Mouse (Mus musculus) hindbrain, embryonic 16.5 days (tissue): Measurements from ENCODE around the gene Pknox2. TPM values are rescaled to one million over a fixed set of nuclear protein-coding genes. Genes with fewer than 3 reads are reported as not detected.

Source experiments
- ATAC-seq: fragments of 200-750 bp; cut with Nextera tagmentation; 2 replicates; pipeline ENCODE4 v1.8.0; 2017; ENCODE audit warnings: moderate TSS enrichment, moderate library complexity
- H3K27ac ChIP-seq: fragments of 300-500 bp; sonication (generic); 2 replicates; pipeline ENCODE4 v1.5.1; 2014; ENCODE audit warnings: low read depth, mild to moderate bottlenecking, control low read depth, low read length, moderate library complexity
- H3K27me3 ChIP-seq: fragments of 300-500 bp; sonication (generic); replicated peaks from 2 replicates; pipeline ENCODE4 v1.6.1; 2014; ENCODE audit warnings: low read length; ENCODE audit not compliant: control insufficient read depth, insufficient read depth
- H3K36me3 ChIP-seq: fragments of 300-500 bp; sonication (generic); 2 replicates; pipeline ENCODE4 v1.6.1; 2014; ENCODE audit warnings: mild to moderate bottlenecking, low read length, moderate library complexity, mixed read lengths; ENCODE audit not compliant: control insufficient read depth, insufficient read depth
- H3K4me1 ChIP-seq: fragments of 300-500 bp; sonication (generic); 2 replicates; pipeline ENCODE4 v1.6.1; 2014; ENCODE audit warnings: low read depth, low read length; ENCODE audit not compliant: control insufficient read depth, insufficient read depth
- H3K4me2 ChIP-seq: fragments of 300-500 bp; sonication (generic); 2 replicates; pipeline ENCODE4 v1.6.1; 2014; ENCODE audit warnings: mild to moderate bottlenecking, low read length, control low read depth, moderate library complexity
- H3K4me3 ChIP-seq: fragments of 300-500 bp; sonication (generic); 2 replicates; pipeline ENCODE4 v1.5.1; 2014; ENCODE audit warnings: mild to moderate bottlenecking, low read length, control low read depth, moderate library complexity
- H3K9ac ChIP-seq: fragments of 300-500 bp; sonication (generic); 2 replicates; pipeline ENCODE4 v1.6.1; 2014; ENCODE audit warnings: low read depth, mild to moderate bottlenecking, control low read depth, low read length, moderate library complexity
- H3K9me3 ChIP-seq: fragments of 300-500 bp; sonication (generic); 2 replicates; pipeline ENCODE4 v1.6.1; 2014; ENCODE audit warnings: mild to moderate bottlenecking, low read length, moderate library complexity; ENCODE audit not compliant: control insufficient read depth
- WGBS: fragments of 180-500 bp; shearing (Covaris S2); extraction: QIAGEN DNeasy Blood & Tissue Kit; methylation state at CpG from one replicate; pipeline ENCODE4 v1.1.7; 2014; 5-methylcytosine and 5-hydroxymethylcytosine counted together
- polyA plus RNA-seq: library from polyadenylated mRNA; unstranded; fragments of >200 nt; fragmentation: Nextera tagmentation; extraction: Ambion mirVana; gene quantifications from 2 replicates; pipeline ENCODE4 v1.2.1, GENCODE M21; 2015

Pknox2 gene
- polyA plus RNA-seq, 1 experiment from 2014 or later, result 32.2 TPM

DNA sequence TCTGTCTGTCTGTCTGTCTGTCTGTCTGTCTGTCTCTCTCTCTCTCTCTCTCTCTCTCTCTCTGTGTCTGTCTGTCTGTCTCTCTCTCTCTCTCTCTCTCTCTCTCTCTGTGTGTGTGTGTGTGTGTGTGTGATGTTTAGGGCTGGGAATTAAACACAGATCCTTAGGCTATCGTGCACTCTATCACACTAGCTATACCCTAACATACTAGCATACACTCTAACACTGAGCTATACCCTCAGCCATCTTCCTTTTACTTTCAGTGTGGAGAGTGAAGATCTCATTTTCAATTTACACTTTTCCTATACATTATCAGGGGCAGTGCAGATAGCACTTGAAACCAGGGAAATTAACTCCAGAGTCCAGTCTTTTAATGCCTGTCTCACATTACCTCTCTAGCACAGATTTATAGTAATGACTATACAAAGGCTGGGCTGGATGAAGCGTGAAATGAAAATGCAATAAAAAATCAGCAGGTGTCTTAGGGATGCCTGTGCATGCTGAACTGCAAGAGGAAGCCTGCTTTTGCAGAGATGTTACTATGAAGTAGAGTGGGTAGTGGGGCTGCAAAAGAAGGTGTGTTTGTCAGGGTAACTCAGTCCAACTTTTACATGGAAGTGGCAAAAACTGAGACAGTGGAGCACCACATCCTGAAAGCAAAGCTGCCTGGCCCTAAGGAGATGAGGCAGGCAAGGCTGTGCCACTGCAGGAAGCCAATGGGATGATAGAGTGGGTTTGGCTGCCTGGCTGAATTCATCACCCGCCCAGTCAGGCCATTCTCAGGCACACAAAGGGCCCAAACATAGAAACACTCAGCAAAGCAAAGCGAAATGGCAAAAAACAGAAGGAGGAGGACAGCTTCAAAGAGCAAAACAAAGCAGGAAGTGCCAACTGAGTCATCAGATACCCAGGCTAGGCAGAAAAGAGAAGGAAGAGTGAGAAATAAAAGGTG lies 282.1 kb downstream of the Pknox2 start:
- H3K27ac ChIP-seq, result no peak overlapping the region
- peak; percentile 60; the same call in 1 of the 2 replicates for ATAC-seq
- H3K9ac ChIP-seq, result no peak overlapping the region
- no peak overlapping the region for H3K4me2 ChIP-seq
- no peak overlapping the region for H3K4me3 ChIP-seq
- 29% methylated on average over 4 of the region's 4 CpGs for WGBS
- H3K27me3 ChIP-seq, result no peaks in the 10 kb centered on the region
- H3K4me1 ChIP-seq, result no peaks in the 10 kb centered on the region
- no peaks in the 10 kb centered on the region for H3K9me3 ChIP-seq
- H3K36me3 ChIP-seq, result peaks cover 34% of the 10 kb centered on the region

DNA sequence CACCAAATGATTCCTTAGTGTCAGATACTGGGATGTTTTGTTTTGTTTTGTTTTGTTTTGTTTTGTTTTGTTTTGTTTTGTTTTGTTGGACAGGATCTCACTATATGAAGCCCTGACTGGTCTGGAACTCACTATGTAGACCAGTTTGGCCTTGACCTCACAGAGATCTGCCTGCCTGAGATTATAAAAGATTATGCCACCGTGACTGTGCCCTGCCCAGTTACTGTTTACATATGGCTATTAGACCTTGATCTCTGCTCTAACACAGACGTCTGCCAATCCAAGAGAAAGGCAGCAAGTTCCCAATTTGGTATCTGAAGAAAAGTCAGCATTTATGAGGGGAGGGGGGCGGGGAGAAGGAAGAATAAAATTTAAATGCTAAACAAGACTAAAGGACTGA lies 283.5 kb downstream of the Pknox2 start:
- peaks cover 27% of the 10 kb centered on the region for H3K36me3 ChIP-seq
- WGBS, result 70% methylated on average over 3 of the region's 3 CpGs
- no peak overlapping the region for H3K27ac ChIP-seq

DNA sequence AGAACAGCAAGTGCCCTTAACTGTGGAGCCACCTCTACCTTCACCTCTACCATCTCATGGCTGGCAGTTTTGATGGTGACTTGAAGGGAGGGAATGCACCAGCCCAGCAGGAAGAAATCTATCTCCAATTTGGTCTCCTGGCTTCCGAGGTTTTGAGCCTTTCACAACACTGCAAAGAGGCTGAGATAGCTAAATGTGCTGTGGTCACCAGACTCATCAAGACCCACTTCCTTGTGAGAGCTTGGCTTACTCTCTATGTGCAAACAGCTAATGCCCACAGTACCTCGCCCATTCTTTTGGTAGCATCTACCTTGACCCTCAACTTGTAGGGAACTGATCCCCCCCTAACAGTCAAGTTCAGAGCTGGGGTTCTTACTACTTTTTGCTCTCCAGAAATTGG lies 284.6 kb downstream of the Pknox2 start:
- WGBS, result 95% methylated on average over 2 of the region's 2 CpGs
- no peak overlapping the region for H3K4me2 ChIP-seq
- H3K4me3 ChIP-seq, result no peak overlapping the region
- H3K36me3 ChIP-seq, result peaks cover 20% of the 10 kb centered on the region
- no peak for ATAC-seq
- H3K4me1 ChIP-seq, result no peaks in the 10 kb centered on the region
- H3K27ac ChIP-seq, result no peak overlapping the region
- H3K9ac ChIP-seq, result no peak overlapping the region
- no peaks in the 10 kb centered on the region for H3K9me3 ChIP-seq
- H3K27me3 ChIP-seq, result no peaks in the 10 kb centered on the region

More for the DNA sequence above, 283.5 kb downstream of the Pknox2 start:
- no peaks in the 10 kb centered on the region for H3K27me3 ChIP-seq
- H3K4me1 ChIP-seq, result no peaks in the 10 kb centered on the region
- no peak overlapping the region for H3K9ac ChIP-seq
- no peak for ATAC-seq
- no peaks in the 10 kb centered on the region for H3K9me3 ChIP-seq
- no peak overlapping the region for H3K4me3 ChIP-seq
- H3K4me2 ChIP-seq, result no peak overlapping the region

DNA sequence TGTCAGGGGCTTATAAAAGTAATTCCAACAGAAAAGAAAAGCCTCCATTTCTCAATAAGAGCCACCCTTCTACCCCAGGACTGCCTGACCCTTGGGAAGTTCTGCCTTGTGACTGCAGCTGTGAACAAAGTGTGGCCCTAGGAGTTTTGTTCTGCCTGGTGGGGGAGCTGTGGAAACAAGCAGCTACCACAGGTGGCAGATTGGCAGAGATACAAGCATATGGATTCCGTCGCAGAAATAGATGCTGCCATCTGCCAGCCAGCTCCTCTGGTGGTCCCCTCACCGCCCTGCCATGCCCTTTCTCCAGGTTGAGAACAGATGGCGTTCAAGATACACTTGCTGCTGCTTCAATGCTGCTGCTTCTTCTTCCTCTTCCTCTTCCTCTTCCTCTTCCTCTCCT lies 288.5 kb downstream of the Pknox2 start:
- WGBS, result 15% methylated on average over 4 of the region's 4 CpGs
- H3K4me1 ChIP-seq, result no peaks in the 10 kb centered on the region
- H3K36me3 ChIP-seq, result peaks cover 16% of the 10 kb centered on the region
- no peak overlapping the region for H3K27ac ChIP-seq
- H3K9ac ChIP-seq, result no peak overlapping the region
- H3K9me3 ChIP-seq, result no peaks in the 10 kb centered on the region
- H3K4me2 ChIP-seq, result no peak overlapping the region
- peak; percentile 69; the same call in 1 of the 2 replicates for ATAC-seq
- no peaks in the 10 kb centered on the region for H3K27me3 ChIP-seq
- no peak overlapping the region for H3K4me3 ChIP-seq

DNA sequence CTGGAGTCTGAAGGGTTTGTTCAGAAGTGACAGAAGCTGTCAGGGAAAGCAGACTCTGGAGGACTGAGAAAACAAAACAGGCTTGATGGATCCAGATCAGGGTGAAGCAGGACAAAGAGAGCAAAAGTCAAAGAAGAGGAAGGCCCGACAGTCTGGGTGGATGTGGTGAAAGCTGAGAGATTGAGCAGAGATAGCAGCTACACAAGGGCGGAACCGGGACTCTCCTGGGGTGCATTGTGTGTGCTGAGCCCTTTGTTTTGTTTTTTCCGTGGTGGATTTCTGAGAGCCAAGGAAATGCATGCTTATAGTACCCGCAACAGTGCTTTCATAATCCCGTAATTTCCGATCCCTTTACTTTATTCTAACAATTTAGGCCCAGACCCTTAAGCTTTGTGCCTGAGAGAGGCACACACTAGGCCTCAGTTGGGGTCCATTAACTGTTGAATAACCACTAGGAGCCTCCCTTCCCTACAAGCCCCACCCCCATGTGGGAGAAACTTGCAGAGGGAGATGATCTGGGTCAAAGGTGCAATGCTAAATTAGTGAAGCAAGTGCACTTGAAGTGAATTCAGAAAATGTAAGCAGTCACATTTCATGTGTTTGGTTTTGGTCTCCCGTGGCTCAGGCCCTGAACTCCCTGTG lies 289.6 kb downstream of the Pknox2 start:
- no peak overlapping the region for H3K4me2 ChIP-seq
- no peaks in the 10 kb centered on the region for H3K4me1 ChIP-seq
- H3K9me3 ChIP-seq, result no peaks in the 10 kb centered on the region
- H3K36me3 ChIP-seq, result peaks cover 16% of the 10 kb centered on the region
- H3K27ac ChIP-seq, result no peak overlapping the region; the same call in 1 of the 2 replicates
- H3K9ac ChIP-seq, result no peak overlapping the region
- H3K27me3 ChIP-seq, result no peaks in the 10 kb centered on the region
- no peak for ATAC-seq
- 19% methylated on average over 8 of the region's 8 CpGs for WGBS
- H3K4me3 ChIP-seq, result no peak overlapping the region

DNA sequence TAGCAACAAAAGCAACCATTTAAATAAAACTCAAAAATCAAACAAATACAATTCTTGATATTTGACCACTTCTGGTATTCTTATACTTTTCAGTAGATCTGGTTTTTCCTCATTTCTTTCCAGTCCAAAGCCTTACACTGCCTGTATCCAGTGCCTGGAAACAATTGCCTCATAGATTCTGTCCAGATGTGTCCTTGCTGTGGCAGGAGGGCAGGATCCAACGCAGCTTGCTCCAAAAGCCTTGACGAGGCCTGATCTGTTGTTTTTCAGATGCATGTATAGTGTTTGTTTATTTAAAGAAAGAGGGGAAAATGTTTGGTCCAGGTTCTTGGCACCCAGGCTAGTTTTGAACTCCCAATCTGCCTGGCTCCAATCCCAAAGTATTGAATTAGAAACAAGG lies 290.9 kb downstream of the Pknox2 start:
- WGBS, result 70% methylated on average over 2 of the region's 2 CpGs
- H3K9me3 ChIP-seq, result no peaks in the 10 kb centered on the region
- no peak overlapping the region for H3K4me3 ChIP-seq
- no peaks in the 10 kb centered on the region for H3K27me3 ChIP-seq
- no peak overlapping the region for H3K27ac ChIP-seq
- ATAC-seq, result no peak
- no peak overlapping the region for H3K4me2 ChIP-seq
- no peaks in the 10 kb centered on the region for H3K4me1 ChIP-seq
- H3K36me3 ChIP-seq, result peaks cover 21% of the 10 kb centered on the region
- H3K9ac ChIP-seq, result no peak overlapping the region

DNA sequence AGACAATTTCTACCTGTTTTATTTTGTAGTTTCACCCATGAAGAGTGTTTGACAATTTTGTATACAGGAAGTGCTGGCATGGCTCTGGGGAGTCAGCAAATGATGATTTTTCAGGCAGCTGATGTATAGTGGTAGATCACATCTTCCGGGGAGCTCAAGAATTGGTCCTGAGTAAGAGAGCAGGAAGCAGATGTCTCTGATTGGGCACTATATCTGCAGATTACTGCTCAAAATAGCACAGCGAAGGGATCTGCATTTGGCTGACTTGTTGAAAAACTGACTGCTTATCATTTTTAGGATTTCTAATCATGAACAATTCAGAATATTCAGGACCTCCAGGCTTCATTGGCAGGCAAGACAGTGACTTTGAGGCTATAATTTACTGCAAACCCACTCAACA lies 295.0 kb downstream of the Pknox2 start:
- peaks cover 32% of the 10 kb centered on the region for H3K36me3 ChIP-seq

DNA sequence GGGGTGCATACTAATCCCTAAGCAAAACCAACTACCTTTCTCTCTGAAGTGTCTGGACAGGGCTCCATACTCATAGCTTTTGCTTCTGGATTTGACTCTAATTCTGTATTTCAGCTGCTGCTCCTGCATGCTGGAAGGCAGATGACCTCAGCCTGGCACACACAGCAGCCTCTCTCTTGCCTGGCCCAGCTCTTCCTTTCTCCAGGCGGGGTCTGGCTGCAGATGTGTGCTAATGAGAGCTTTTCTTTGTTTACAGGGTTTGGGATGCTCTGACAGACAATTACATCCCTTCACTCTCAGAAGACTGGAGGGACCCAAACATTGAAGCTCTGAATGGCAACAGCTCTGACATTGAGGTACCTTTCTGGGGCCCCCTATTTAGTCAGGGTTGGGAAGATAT lies 297.1 kb downstream of the Pknox2 start:
- peak; percentile 71 for ATAC-seq
- H3K9ac ChIP-seq, result no peak overlapping the region
- peaks cover 36% of the 10 kb centered on the region for H3K36me3 ChIP-seq
- 53% methylated on average over 1 of the region's 1 CpGs for WGBS
- H3K4me1 ChIP-seq, result no peaks in the 10 kb centered on the region
- no peak overlapping the region for H3K27ac ChIP-seq
- no peak overlapping the region for H3K4me3 ChIP-seq
- no peaks in the 10 kb centered on the region for H3K9me3 ChIP-seq
- no peak overlapping the region for H3K4me2 ChIP-seq
- H3K27me3 ChIP-seq, result no peaks in the 10 kb centered on the region

More for the DNA sequence above, 295.0 kb downstream of the Pknox2 start:
- no peak overlapping the region for H3K4me2 ChIP-seq
- no peak overlapping the region for H3K27ac ChIP-seq
- 100% methylated on average over 2 of the region's 2 CpGs for WGBS
- no peak for ATAC-seq
- no peaks in the 10 kb centered on the region for H3K9me3 ChIP-seq
- no peak overlapping the region for H3K4me3 ChIP-seq
- H3K9ac ChIP-seq, result no peak overlapping the region
- no peaks in the 10 kb centered on the region for H3K4me1 ChIP-seq
- H3K27me3 ChIP-seq, result no peaks in the 10 kb centered on the region

DNA sequence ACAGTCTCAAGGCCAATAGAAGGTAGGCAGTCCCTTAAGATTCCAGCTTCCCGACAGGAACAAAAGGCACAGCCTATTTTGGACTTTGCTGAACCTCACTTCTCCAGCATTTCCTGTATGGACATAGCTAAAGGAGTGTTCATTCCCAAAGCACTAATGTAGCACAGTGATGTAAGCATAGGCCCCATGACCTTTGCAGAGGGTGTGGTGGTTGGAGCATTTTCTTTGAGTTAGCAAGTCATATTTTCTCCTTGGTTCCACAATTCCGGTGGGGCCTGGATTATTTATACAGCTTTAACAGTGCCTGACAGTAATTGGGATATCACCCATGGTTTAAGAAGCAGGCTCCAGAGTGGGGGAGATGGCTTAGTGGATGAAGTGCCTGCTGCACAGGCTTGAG lies 298.5 kb downstream of the Pknox2 start:
- H3K9me3 ChIP-seq, result no peaks in the 10 kb centered on the region
- H3K27ac ChIP-seq, result no peak overlapping the region
- ATAC-seq, result no peak
- H3K4me2 ChIP-seq, result no peak overlapping the region
- H3K4me3 ChIP-seq, result no peak overlapping the region
- H3K27me3 ChIP-seq, result no peaks in the 10 kb centered on the region
- H3K4me1 ChIP-seq, result no peaks in the 10 kb centered on the region
- WGBS, result 82% methylated on average over 2 of the region's 2 CpGs
- no peak overlapping the region for H3K9ac ChIP-seq
- peaks cover 46% of the 10 kb centered on the region for H3K36me3 ChIP-seq
